Mouse (Mus musculus) forebrain, embryonic 10.5 days (tissue): Measurements from ENCODE around the gene Gm2663. TPM values are rescaled to one million over a fixed set of nuclear protein-coding genes. Genes with fewer than 3 reads are reported as not detected.
"Not testable (repeated sequence)": the region's sequence is repeated elsewhere in the genome, so short reads cannot be mapped to it uniquely, and the experiment has no call there.

Experiments
- DNase-seq: peaks from one replicate; pipeline ENCODE4 v3.0.0-alpha.2; 2017; ENCODE audit warnings: low spot score; ENCODE audit errors: extremely low spot score
- H3K27ac ChIP-seq: fragments of 300-500 bp; sonication (generic); 2 replicates; pipeline ENCODE4 v1.5.1; 2016; ENCODE audit warnings: mild to moderate bottlenecking
- H3K27me3 ChIP-seq: fragments of 300-500 bp; sonication (generic); 2 replicates; pipeline ENCODE4 v1.6.1; 2016; ENCODE audit warnings: mild to moderate bottlenecking; ENCODE audit not compliant: poor library complexity, severe bottlenecking
- H3K36me3 ChIP-seq: fragments of 300-500 bp; sonication (generic); replicated peaks from 2 replicates; pipeline ENCODE4 v1.6.1; 2016; ENCODE audit warnings: mild to moderate bottlenecking, moderate library complexity
- H3K4me1 ChIP-seq: fragments of 300-500 bp; sonication (generic); 2 replicates; pipeline ENCODE4 v1.6.1; 2016
- H3K4me3 ChIP-seq: fragments of 300-500 bp; sonication (generic); 2 replicates; pipeline ENCODE4 v1.5.1; 2016; ENCODE audit warnings: mild to moderate bottlenecking, moderate library complexity
- H3K9me3 ChIP-seq: fragments of 300-500 bp; sonication (generic); 2 replicates; pipeline ENCODE4 v1.6.1; 2016; ENCODE audit warnings: mild to moderate bottlenecking, moderate library complexity
- WGBS: fragments of 180-500 bp; shearing (Covaris S2); methylation state at CpG from one replicate; pipeline ENCODE4 v1.1.7; 2016; 5-methylcytosine and 5-hydroxymethylcytosine counted together
- polyA plus RNA-seq: library from polyadenylated mRNA; unstranded; fragments of >200 nt; fragmentation: Nextera tagmentation; extraction: Ambion mirVana; gene quantifications from 2 replicates; pipeline ENCODE4 v1.2.1, GENCODE M21; 2016

The Gm2663 gene
- polyA plus RNA-seq, 1 experiment from 2014 or later = not detected

DNA sequence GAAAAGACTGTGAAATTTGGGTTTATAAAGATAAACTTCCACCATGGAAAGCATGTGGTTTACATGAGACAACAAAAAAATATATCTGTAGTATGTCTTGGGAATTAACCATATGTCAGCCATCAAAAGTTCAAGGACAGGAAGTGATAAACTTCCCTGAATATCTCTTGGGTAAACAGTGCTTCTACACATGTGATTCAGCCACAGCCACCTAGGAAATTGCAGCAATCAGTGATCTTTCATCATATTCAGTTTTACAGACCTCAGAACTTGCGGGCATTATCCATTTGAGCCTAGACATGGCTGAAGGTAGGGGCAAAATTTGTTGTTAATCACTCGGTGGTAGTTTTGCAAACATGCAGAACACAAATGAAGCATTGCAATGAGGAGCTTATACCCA is 19.4 kb upstream of the Gm2663 start:
- DNase-seq = no peak
- WGBS = 81% methylated on average over 2 of the region's 2 CpGs
- Histone ChIP-seq H3K36me3 (no peaks in the 10 kb centered on the region), H3K4me3 (no peak overlapping the region), H3K9me3 (no peaks in the 10 kb centered on the region), H3K4me1 (no peaks in the 10 kb centered on the region), H3K27ac (no peak overlapping the region), H3K27me3 (no peaks in the 10 kb centered on the region)

DNA sequence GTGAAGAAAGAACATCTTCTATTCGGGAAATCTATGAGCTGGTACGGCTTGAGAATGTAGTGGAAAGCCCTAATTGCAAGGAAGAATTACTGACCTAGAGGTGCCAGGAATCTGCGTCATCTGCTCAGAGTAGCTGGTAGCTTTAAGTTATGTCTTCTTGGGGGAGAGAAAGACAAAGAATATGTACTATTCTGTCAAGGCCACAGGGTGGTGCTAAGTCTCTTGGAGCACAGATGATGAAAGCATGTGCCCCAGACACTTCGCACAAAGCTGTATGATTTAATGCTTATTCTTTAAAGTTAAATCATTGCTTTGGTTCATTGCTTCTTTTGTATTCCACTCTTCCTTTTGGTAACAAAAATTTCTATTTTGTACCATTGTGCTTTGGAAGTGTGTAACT is 15.8 kb upstream of the Gm2663 start:
- Histone ChIP-seq H3K27ac (no peak overlapping the region), H3K36me3 (no peaks in the 10 kb centered on the region), H3K27me3 (no peaks in the 10 kb centered on the region), H3K4me3 (no peak overlapping the region), H3K4me1 (no peaks in the 10 kb centered on the region), H3K9me3 (no peaks in the 10 kb centered on the region)
- WGBS = 80% methylated on average over 4 of the region's 4 CpGs
- DNase-seq = no peak

DNA sequence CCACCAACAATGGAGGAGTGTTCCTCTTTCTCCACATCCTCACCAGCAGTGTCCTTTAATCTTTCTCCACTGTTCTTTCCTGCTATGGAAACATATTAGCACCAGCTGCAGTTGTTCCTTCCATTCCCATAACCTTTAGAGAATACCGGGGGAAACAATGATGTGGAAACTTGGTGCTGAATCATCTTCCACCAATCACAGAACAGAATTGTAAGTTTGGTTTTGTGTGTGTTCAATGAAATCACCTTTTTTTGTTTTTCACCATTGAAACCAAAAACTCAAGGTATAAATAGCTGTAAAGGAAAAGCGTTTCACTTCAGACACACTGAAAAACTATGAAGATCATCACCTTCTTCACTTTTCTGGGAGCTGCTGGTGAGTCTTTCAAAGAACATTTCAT is 34.8 kb downstream of the Gm2663 start, which contains the start of gene 1810009J06Rik:
1810009J06Rik (plus strand) TSS at position 301 of the 400 bp plus-strand sequence.
- not testable (repeated sequence) for H3K9me3 ChIP-seq, H3K4me3 ChIP-seq, H3K4me1 ChIP-seq, H3K27me3 ChIP-seq, H3K27ac ChIP-seq, DNase-seq, H3K36me3 ChIP-seq
- WGBS = 93% methylated on average over 2 of the region's 2 CpGs

DNA sequence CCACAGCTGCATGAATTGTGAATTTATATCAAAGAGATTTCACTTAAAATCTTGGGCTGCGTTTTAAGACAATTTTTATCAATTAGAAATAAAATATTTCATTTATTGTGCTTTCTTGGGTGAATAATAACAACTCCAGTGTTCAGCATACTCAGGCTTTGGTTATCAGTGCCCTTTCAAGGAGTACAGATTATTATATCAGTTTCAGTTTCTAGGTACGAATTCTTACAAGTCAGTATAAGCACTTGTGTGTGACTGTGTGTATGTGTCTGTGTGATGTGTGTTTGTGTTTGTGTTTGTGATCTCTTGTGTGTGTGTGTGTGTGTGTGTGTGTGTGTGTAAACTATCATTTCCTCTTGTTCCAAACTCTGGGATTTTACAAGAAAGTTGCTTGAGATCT is 45.6 kb downstream of the Gm2663 start:
- H3K4me3 ChIP-seq = no peak overlapping the region
- no peaks in the 10 kb centered on the region; the same call in 1 of the 2 replicates for H3K9me3 ChIP-seq
- 70% methylated on average over 2 of the region's 2 CpGs for WGBS
- H3K27ac ChIP-seq = no peak overlapping the region
- no peaks in the 10 kb centered on the region for H3K27me3 ChIP-seq
- DNase-seq = no peak
- no peaks in the 10 kb centered on the region for H3K4me1 ChIP-seq
- no peaks in the 10 kb centered on the region for H3K36me3 ChIP-seq

DNA sequence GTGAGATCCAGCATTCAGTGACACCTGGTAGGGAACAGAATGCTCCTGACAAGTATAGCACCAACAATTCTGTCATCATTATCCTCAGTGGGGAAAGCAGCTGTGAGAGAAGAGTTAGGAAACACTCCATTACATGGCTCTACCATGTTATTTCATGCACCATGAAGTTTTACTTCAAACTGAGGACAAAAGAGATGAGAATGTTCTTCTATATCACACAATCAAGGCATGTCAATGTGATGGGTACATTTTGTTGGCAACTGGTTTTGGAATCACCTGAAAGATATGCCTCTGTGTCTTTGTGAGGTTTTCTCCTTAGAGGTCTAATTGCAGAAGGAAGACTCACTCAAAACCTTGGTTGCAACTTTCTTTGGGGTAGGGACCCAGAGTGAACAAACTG is 47.5 kb downstream of the Gm2663 start, which contains the start of gene Gm4744:
Gm4744 (minus strand) TSS at position 101 of the 400 bp plus-strand sequence.
- Histone ChIP-seq H3K9me3 (no peaks in the 10 kb centered on the region), H3K27me3 (no peaks in the 10 kb centered on the region), H3K36me3 (no peaks in the 10 kb centered on the region), H3K27ac (no peak within 1 kb of the TSS), H3K4me1 (no peaks in the 10 kb centered on the region), H3K4me3 (no peak within 1 kb of the TSS)
- DNase-seq = no peak

Other genes with a start within 250 kb of the Gm2663 start
- gene Moxd2, start 112.0 kb downstream of the Gm2663 start, polyA plus RNA-seq = not detected in 2 replicates
- not detected in 2 replicates for gene Prss58, start 99.1 kb downstream of the Gm2663 start, polyA plus RNA-seq
- gene 1700074P13Rik, start 58.9 kb downstream of the Gm2663 start, polyA plus RNA-seq = not detected in 2 replicates
- not detected in 2 replicates for gene Gm4744, start 47.6 kb downstream of the Gm2663 start, polyA plus RNA-seq
- gene 1810009J06Rik, start 34.7 kb downstream of the Gm2663 start, polyA plus RNA-seq = not detected in 2 replicates
- gene 2210010C04Rik, start 36.0 kb upstream of the Gm2663 start, polyA plus RNA-seq = not detected in 2 replicates